Mouse (Mus musculus): ENCODE measurements around the gene Mob1a. TPM values are rescaled to one million over a fixed set of nuclear protein-coding genes. Genes with fewer than 3 reads are reported as not detected.

Gene Mob1a
- total RNA-seq, 2 experiments from 2014 or later: 15.7 to 17.5 TPM

GRCm38 (mm10) chr6:83370316-83370965, 44.6 kb downstream of the Mob1a start:
- DNase-seq: no peak
- intact Hi-C loops (cut with DNase I; ENCODE audit: low total_unique reads): no loop called here

- no peak for DNase-seq
- intact Hi-C loops (cut with DNase I; ENCODE audit: low total_unique reads): no loop called here
Observed at GRCm38 (mm10) chr6:83371350-83371749, 45.5 kb downstream of the Mob1a start.

GRCm38 (mm10) chr6:83373704-83374300, 48.0 kb downstream of the Mob1a start:
- no peak for DNase-seq
- intact Hi-C loops (cut with DNase I; ENCODE audit: low total_unique reads): no loop called here

GRCm38 (mm10) chr6:83381510-83382491, 56.0 kb downstream of the Mob1a start:
- intact Hi-C loops (cut with DNase I; ENCODE audit: low total_unique reads): no loop called here
- DNase-seq: peak; percentile 63

GRCm38 (mm10) chr6:83385569-83386090, 59.8 kb downstream of the Mob1a start:
- DNase-seq: no peak
- intact Hi-C loops (cut with DNase I; ENCODE audit: low total_unique reads): no loop called here

- DNase-seq: no peak
- intact Hi-C loops (cut with DNase I; ENCODE audit: low total_unique reads): no loop called here
Observed at GRCm38 (mm10) chr6:83392166-83392780, 66.5 kb downstream of the Mob1a start.

Other genes with a start within 250 kb of the Mob1a start
- gene Pcgf1, start 248.1 kb upstream of the Mob1a start, total RNA-seq (2021): 1 to 10 TPM; 6.8 to 7.0 TPM
- gene Lbx2, start 239.6 kb upstream of the Mob1a start, total RNA-seq (2021): under 1 TPM in 1 of 2 experiments, not detected in 1; 0.49 TPM
- 1 to 10 TPM in 1 of 2 experiments, not detected in 1; 1.2 TPM for gene Ccdc142, start 224.4 kb upstream of the Mob1a start, total RNA-seq (2021)
- under 1 TPM; 0.88 to 1.00 TPM for gene Gm42688, start 224.4 kb upstream of the Mob1a start, total RNA-seq (2021)
- 100 to 1,000 TPM; 100 to 117 TPM for gene Mrpl53, start 217.0 kb upstream of the Mob1a start, total RNA-seq (2021)
- 1 to 10 TPM; 6.8 to 8.8 TPM for gene Mogs, start 210.5 kb upstream of the Mob1a start, total RNA-seq (2021)
- 10 to 100 TPM; 48.2 to 50.5 TPM for gene Wbp1, start 204.5 kb upstream of the Mob1a start, total RNA-seq (2021)
- 10 to 100 TPM; 14.5 to 15.2 TPM for gene Ino80b, start 200.6 kb upstream of the Mob1a start, total RNA-seq (2021)
- gene Rtkn, start 190.6 kb upstream of the Mob1a start, total RNA-seq (2021): 10 to 100 TPM; 13.0 to 16.5 TPM
- gene Wdr54, start 169.6 kb upstream of the Mob1a start, total RNA-seq (2021): 1 to 10 TPM; 1.2 to 2.0 TPM
- not detected for gene 1700003E16Rik, start 169.6 kb upstream of the Mob1a start, total RNA-seq (2021)
- 100 to 1,000 TPM; 116 to 120 TPM for gene Dctn1, start 160.1 kb upstream of the Mob1a start, total RNA-seq (2021)
- not detected for gene Slc4a5, start 106.2 kb upstream of the Mob1a start, total RNA-seq (2021)
- 1 to 10 TPM; 3.7 to 6.7 TPM for gene Mthfd2, start 108 bp upstream of the Mob1a start, total RNA-seq (2021)
- gene Bola3, start 23.1 kb downstream of the Mob1a start, total RNA-seq (2021): 100 to 1,000 TPM; 214 to 234 TPM
- 10 to 100 TPM; 30.4 to 36.7 TPM for gene Tet3, start 133.1 kb downstream of the Mob1a start, total RNA-seq (2021)
- gene Dguok, start 181.0 kb downstream of the Mob1a start, total RNA-seq (2021): 10 to 100 TPM; 14.8 to 19.3 TPM
- gene Actg2, start 210.2 kb downstream of the Mob1a start, total RNA-seq (2021): 1 to 10 TPM; 1.9 to 5.0 TPM
- gene Stambp, start 246.7 kb downstream of the Mob1a start, total RNA-seq (2021): 1 to 10 TPM; 7.5 to 8.3 TPM